Comparison of ENCODE assay signal across 23 mouse cellular contexts in genomic region chr1:36566425-36566824, GRCm38 (mm10). TPM values are rescaled to one million over a fixed set of nuclear protein-coding genes. Genes with fewer than 3 reads are reported as not detected.
DNase-seq lines count a peak whose midpoint lies in the region; ATAC-seq and TF ChIP-seq lines count a peak whose summit lies in the region.
"Had no signal": no experiment of that assay in that cellular context is flagged by ENCODE, and none has a peak within 500 bp of the region (broad histone marks: within the 10 kb centered on the region; RNA-seq: fewer than 3 reads in every experiment).

No protein-coding gene starts in this region.

- WGBS in forebrain, embryonic 10.5 days = 6% methylated on average over 2 of the region's 2 CpGs
- WGBS in forebrain, embryonic 14.5 days = 10% methylated on average over 2 of the region's 2 CpGs
- 13% methylated on average over 2 of the region's 2 CpGs for WGBS in kidney, embryonic 14.5 days
- 2% methylated on average over 2 of the region's 2 CpGs for WGBS in limb, embryonic 11.5 days

- no peak for TF ChIP-seq POLR2A in CH12.LX (IDR thresholded peaks at IDR 0.05; ENCODE audit: low read depth, low read length)

- H3K4me3 ChIP-seq in forebrain, embryonic 10.5 days = no peak overlapping the region
- H3K4me3 ChIP-seq in forebrain, embryonic 14.5 days (ENCODE audit: low read depth, low read length) = no peak overlapping the region
- H3K4me3 ChIP-seq in kidney, embryonic 14.5 days (ENCODE audit: low read length) = no peak overlapping the region
- H3K4me3 ChIP-seq in CH12.LX (replicated peaks in 1 of 3; ENCODE audit: low read depth in 2 of 3, low read length in 2 of 3, poor library complexity in 1 of 3) = no peak overlapping the region
- no peak overlapping the region for H3K4me3 ChIP-seq in limb, embryonic 11.5 days (ENCODE audit: low read depth, low read length)
- H3K4me3 ChIP-seq: neural tube, embryonic 13.5 days had no signal

- TF ChIP-seq EP300 in CH12.LX (IDR thresholded peaks at IDR 0.05; ENCODE audit: low read length) = no peak

- H3K27ac ChIP-seq in forebrain, embryonic 10.5 days = peak overlapping the region; percentile 54
- no peak overlapping the region for H3K27ac ChIP-seq in forebrain, embryonic 14.5 days (ENCODE audit: low read depth, low read length)
- H3K27ac ChIP-seq in kidney, embryonic 14.5 days (ENCODE audit: low read depth, low read length) = peak overlapping the region; percentile 4; the same call in 1 of the 2 replicates
- H3K27ac ChIP-seq in CH12.LX (ENCODE audit: insufficient read depth, low read depth) = no peak overlapping the region
- 0 out of 2 replicates have a peak overlapping the region, but pooled peaks have one; percentile 4 for H3K27ac ChIP-seq in limb, embryonic 11.5 days (replicated peaks; ENCODE audit: low read depth, low read length)
- H3K27ac ChIP-seq: neural tube, embryonic 13.5 days had no signal

- no peak overlapping the region for H3K4me2 ChIP-seq in forebrain, embryonic 14.5 days (ENCODE audit: low read length)
- H3K4me2 ChIP-seq in kidney, embryonic 14.5 days (replicated peaks; ENCODE audit: low read depth, low read length) = no peak overlapping the region
- H3K4me2 ChIP-seq in CH12.LX (ENCODE audit: insufficient read depth, low read depth, poor library complexity, severe bottlenecking) = no peak overlapping the region
- H3K4me2 ChIP-seq in limb, embryonic 11.5 days (ENCODE audit: low read depth, severe bottlenecking) = no peak overlapping the region
- H3K4me2 ChIP-seq: neural tube, embryonic 13.5 days had no signal

- DNase-seq in forebrain, embryonic 10.5 days (ENCODE audit: extremely low spot score, low spot score) = no peak
- DNase-seq in forebrain, embryonic 14.5 days (ENCODE audit: low spot score) = no peak
- no peak for DNase-seq in kidney, postnatal 14 days
- peak; percentile 33 for DNase-seq in CH12.LX (ENCODE audit: extremely low read depth)
- DNase-seq in limb, embryonic 11.5 days (ENCODE audit: low spot score) = no peak
- no peak for DNase-seq in spleen, postnatal 10 days (ENCODE audit: low spot score in 2 of 2)
- DNase-seq in thymus, postnatal 4 days = no peak
- DNase-seq: adrenal gland, postnatal 10 days; cerebellum, adult 2 months; gastrocnemius, postnatal 10 days; kidney, postnatal 4 days; lung, adult 18-20 months; lung, postnatal 4 days; right cerebral cortex, postnatal 14 days; thymus, postnatal 14 days had no signal

- no peaks in the 10 kb centered on the region for H3K36me3 ChIP-seq in forebrain, embryonic 10.5 days (replicated peaks)
- H3K36me3 ChIP-seq in forebrain, embryonic 14.5 days (ENCODE audit: control insufficient read depth, insufficient read depth, low read length) = no peaks in the 10 kb centered on the region
- no peaks in the 10 kb centered on the region for H3K36me3 ChIP-seq in kidney, embryonic 14.5 days (ENCODE audit: control insufficient read depth, insufficient read depth, low read length)
- no peaks in the 10 kb centered on the region for H3K36me3 ChIP-seq in CH12.LX (replicated peaks in 1 of 2; ENCODE audit: control insufficient read depth in 1 of 2, insufficient read depth in 1 of 2, low read length in 1 of 2)
- H3K36me3 ChIP-seq in limb, embryonic 11.5 days (ENCODE audit: control insufficient read depth, insufficient read depth, low read length) = no peaks in the 10 kb centered on the region
- H3K36me3 ChIP-seq: neural tube, embryonic 13.5 days had no signal

- no peak for TF ChIP-seq RAD21 in CH12.LX (IDR thresholded peaks at IDR 0.05; ENCODE audit: low read depth, low read length)

- no peaks in the 10 kb centered on the region for H3K9me3 ChIP-seq in forebrain, embryonic 10.5 days
- no peaks in the 10 kb centered on the region for H3K9me3 ChIP-seq in forebrain, embryonic 14.5 days (replicated peaks; ENCODE audit: control insufficient read depth, low read length)
- H3K9me3 ChIP-seq in kidney, embryonic 14.5 days (ENCODE audit: control insufficient read depth, low read length) = no peaks in the 10 kb centered on the region
- no peaks in the 10 kb centered on the region for H3K9me3 ChIP-seq in CH12.LX (replicated peaks; ENCODE audit: low read length)
- H3K9me3 ChIP-seq in limb, embryonic 11.5 days (ENCODE audit: control insufficient read depth, low read length) = no peaks in the 10 kb centered on the region
- H3K9me3 ChIP-seq: neural tube, embryonic 13.5 days had no signal

- TF ChIP-seq CTCF in CH12.LX (conservative IDR thresholded peaks at IDR 0.05 in 1 of 2, IDR thresholded peaks at IDR 0.05 in 1 of 2; ENCODE audit: low read depth in 2 of 2, low read length in 2 of 2) = no peak

- no peak overlapping the region for H3K9ac ChIP-seq in forebrain, embryonic 14.5 days (ENCODE audit: low read length)
- H3K9ac ChIP-seq in kidney, embryonic 14.5 days (ENCODE audit: low read depth, low read length) = no peak overlapping the region
- no peak overlapping the region for H3K9ac ChIP-seq in CH12.LX (ENCODE audit: insufficient read depth, low read depth)
- H3K9ac ChIP-seq in limb, embryonic 11.5 days (ENCODE audit: low read length) = peak overlapping the region; percentile 7; the same call in 1 of the 2 replicates
- H3K9ac ChIP-seq: neural tube, embryonic 13.5 days had no signal

- dilution Hi-C loops in CH12.LX (cut with MboI; ENCODE audit: extremely low pct_ligation_motif_present, extremely low pct_unique_long_range_greater_than_20kb, low sequenced_read_pairs) = no loop called here

- in situ Hi-C loops in CH12.LX (cut with MboI; ENCODE audit: low pct_ligation_motif_present, low pct_unique_long_range_greater_than_20kb, low sequenced_read_pairs) = loop anchor here (5.0 kb wide), 1 partner anchor 36 kb away; no protein-coding TSS in a partner anchor

- no peak for ATAC-seq in forebrain, embryonic 14.5 days
- no peak for ATAC-seq in kidney, embryonic 14.5 days (ENCODE audit: low FRiP score, low TSS enrichment)
- no peak for ATAC-seq in limb, embryonic 11.5 days (ENCODE audit: insufficient number of reproducible peaks, low FRiP score, low TSS enrichment, low read depth)
- ATAC-seq: inflammation-experienced regulatory T-cells, adult 6 months; midbrain, embryonic 16.5 days had no signal

- H3K4me1 ChIP-seq in forebrain, embryonic 10.5 days = peaks cover 67% of the 10 kb centered on the region
- H3K4me1 ChIP-seq in forebrain, embryonic 14.5 days (ENCODE audit: control insufficient read depth, insufficient read depth, low read length) = no peaks in the 10 kb centered on the region
- peaks cover 64% of the 10 kb centered on the region for H3K4me1 ChIP-seq in kidney, embryonic 14.5 days (ENCODE audit: control insufficient read depth, insufficient read depth, low read length)
- H3K4me1 ChIP-seq in CH12.LX (ENCODE audit: control insufficient read depth in 1 of 2, insufficient read depth in 2 of 2) = peaks cover 20 to 56% of the 10 kb centered on the region in 2 experiments
- H3K4me1 ChIP-seq in limb, embryonic 11.5 days (ENCODE audit: control insufficient read depth, insufficient read depth, low read length) = peaks cover 18% of the 10 kb centered on the region

- H3K27me3 ChIP-seq in forebrain, embryonic 10.5 days (ENCODE audit: poor library complexity, severe bottlenecking) = no peaks in the 10 kb centered on the region
- no peaks in the 10 kb centered on the region for H3K27me3 ChIP-seq in forebrain, embryonic 14.5 days (replicated peaks; ENCODE audit: control insufficient read depth, insufficient read depth, low read length)
- no peaks in the 10 kb centered on the region for H3K27me3 ChIP-seq in kidney, embryonic 14.5 days (ENCODE audit: control insufficient read depth, insufficient read depth, low read length)
- H3K27me3 ChIP-seq in CH12.LX (replicated peaks) = no peaks in the 10 kb centered on the region
- H3K27me3 ChIP-seq in limb, embryonic 11.5 days (ENCODE audit: control insufficient read depth, insufficient read depth, low read length) = no peaks in the 10 kb centered on the region
- H3K27me3 ChIP-seq: neural tube, embryonic 13.5 days had no signal

- H3K79me2 ChIP-seq in CH12.LX (replicated peaks; ENCODE audit: control insufficient read depth, extremely low read depth, insufficient read depth, poor library complexity, severe bottlenecking) = no peaks in the 10 kb centered on the region

RNA-seq across cellular contexts. Expression of gene Sema4c, which starts 8.3 kb away (rescaled TPM):
- 20.1 and 21.7 TPM in 2 replicates for polyA plus RNA-seq in forebrain, embryonic 10.5 days (2016; fragmentation: Nextera tagmentation; extraction: Ambion mirVana)
- 5.9 and 6.9 TPM in 2 replicates for polyA plus RNA-seq in forebrain, embryonic 14.5 days (2014; fragmentation: Nextera tagmentation; extraction: Ambion mirVana)
- 4.8 and 6.0 TPM in 2 replicates for polyA plus RNA-seq in kidney, embryonic 14.5 days (2014; fragmentation: Nextera tagmentation; extraction: Ambion mirVana)
- total RNA-seq in CH12.LX (2012; rRNA removed) (2.2 and 3.4 TPM in 2 replicates), CH12.LX (2014; rRNA removed) (0.63 and 0.70 TPM in 2 replicates)
- polyA plus RNA-seq in CH12.LX (2012; ENCODE audit: insufficient read length, low read depth) = 1.5 and 1.7 TPM in 2 replicates
- polyA plus RNA-seq in limb, embryonic 11.5 days (2014; fragmentation: Nextera tagmentation; extraction: Ambion mirVana) = 4.0 and 4.4 TPM in 2 replicates

RNA-seq across cellular contexts. Expression of gene Ankrd39, which starts 19.2 kb away (rescaled TPM):
- 17.9 and 22.2 TPM in 2 replicates for polyA plus RNA-seq in forebrain, embryonic 10.5 days (2016; fragmentation: Nextera tagmentation; extraction: Ambion mirVana)
- 15.4 and 15.7 TPM in 2 replicates for polyA plus RNA-seq in forebrain, embryonic 14.5 days (2014; fragmentation: Nextera tagmentation; extraction: Ambion mirVana)
- polyA plus RNA-seq in kidney, embryonic 14.5 days (2014; fragmentation: Nextera tagmentation; extraction: Ambion mirVana) = 22.4 and 22.7 TPM in 2 replicates
- total RNA-seq in CH12.LX (2012; rRNA removed) (11.6 and 14.8 TPM in 2 replicates), CH12.LX (2014; rRNA removed) (4.3 and 5.1 TPM in 2 replicates)
- 8.5 and 11.6 TPM in 2 replicates for polyA plus RNA-seq in CH12.LX (2012; ENCODE audit: insufficient read length, low read depth)
- polyA plus RNA-seq in limb, embryonic 11.5 days (2014; fragmentation: Nextera tagmentation; extraction: Ambion mirVana) = 16.0 and 17.4 TPM in 2 replicates

RNA-seq across cellular contexts. Expression of gene Gm42417, which starts 27.2 kb away (rescaled TPM):
- polyA plus RNA-seq in forebrain, embryonic 10.5 days (2016; fragmentation: Nextera tagmentation; extraction: Ambion mirVana) = not detected in 2 replicates
- polyA plus RNA-seq in forebrain, embryonic 14.5 days (2014; fragmentation: Nextera tagmentation; extraction: Ambion mirVana) = 0.22 TPM in 1 of 2 replicates, not detected in the other
- 0.26 TPM in 1 of 2 replicates, not detected in the other for polyA plus RNA-seq in kidney, embryonic 14.5 days (2014; fragmentation: Nextera tagmentation; extraction: Ambion mirVana)
- total RNA-seq in CH12.LX (2012; rRNA removed) (0.08 TPM in 1 of 2 replicates, not detected in the other), CH12.LX (2014; rRNA removed) (not detected in 2 replicates)
- polyA plus RNA-seq in CH12.LX (2012; ENCODE audit: insufficient read length, low read depth) = 1.7 and 3.9 TPM in 2 replicates
- polyA plus RNA-seq in limb, embryonic 11.5 days (2014; fragmentation: Nextera tagmentation; extraction: Ambion mirVana) = 0.29 and 0.79 TPM in 2 replicates
- total RNA-seq: layer of hippocampus, postnatal 14 days; liver, adult 2 months had no signal
- polyA plus RNA-seq: embryonic facial prominence, embryonic 14.5 days; liver, adult 2 months; spleen, adult 2 months had no signal

RNA-seq across cellular contexts. Expression of gene Ankrd23, which starts 29.7 kb away (rescaled TPM):
- polyA plus RNA-seq in forebrain, embryonic 10.5 days (2016; fragmentation: Nextera tagmentation; extraction: Ambion mirVana) = 15.3 and 16.5 TPM in 2 replicates
- polyA plus RNA-seq in forebrain, embryonic 14.5 days (2014; fragmentation: Nextera tagmentation; extraction: Ambion mirVana) = 3.8 and 5.2 TPM in 2 replicates
- 10.5 and 14.6 TPM in 2 replicates for polyA plus RNA-seq in kidney, embryonic 14.5 days (2014; fragmentation: Nextera tagmentation; extraction: Ambion mirVana)
- total RNA-seq in CH12.LX (2012; rRNA removed) = 6.1 and 6.7 TPM in 2 replicates
- 2.8 and 4.1 TPM in 2 replicates for total RNA-seq in CH12.LX (2014; rRNA removed)
- polyA plus RNA-seq in CH12.LX (2012; ENCODE audit: insufficient read length, low read depth) = 3.7 and 4.9 TPM in 2 replicates
- polyA plus RNA-seq in limb, embryonic 11.5 days (2014; fragmentation: Nextera tagmentation; extraction: Ambion mirVana) = 7.3 and 8.8 TPM in 2 replicates

RNA-seq across cellular contexts. Expression of gene Cnnm3, which starts 54.8 kb away (rescaled TPM):
- 2.9 and 3.0 TPM in 2 replicates for polyA plus RNA-seq in forebrain, embryonic 10.5 days (2016; fragmentation: Nextera tagmentation; extraction: Ambion mirVana)
- 5.2 and 5.9 TPM in 2 replicates for polyA plus RNA-seq in forebrain, embryonic 14.5 days (2014; fragmentation: Nextera tagmentation; extraction: Ambion mirVana)
- 5.7 and 7.5 TPM in 2 replicates for polyA plus RNA-seq in kidney, embryonic 14.5 days (2014; fragmentation: Nextera tagmentation; extraction: Ambion mirVana)
- total RNA-seq in CH12.LX (2012; rRNA removed) (8.4 and 9.2 TPM in 2 replicates), CH12.LX (2014; rRNA removed) (2.8 and 3.0 TPM in 2 replicates)
- polyA plus RNA-seq in CH12.LX (2012; ENCODE audit: insufficient read length, low read depth) = 7.1 and 8.8 TPM in 2 replicates
- 4.8 and 6.0 TPM in 2 replicates for polyA plus RNA-seq in limb, embryonic 11.5 days (2014; fragmentation: Nextera tagmentation; extraction: Ambion mirVana)

Comparison
In these comparisons a context has a peak if more than half of its experiments do, and no peak if none do; other contexts are left out.
1. H3K27ac ChIP-seq: peak in forebrain, embryonic 10.5 days (single experiment), kidney, embryonic 14.5 days (single experiment) and limb, embryonic 11.5 days (single experiment); none in forebrain, embryonic 14.5 days (single experiment) and CH12.LX (single experiment).